Mouse (Mus musculus) lung, embryonic 15.5 days (tissue): ENCODE measurements around the gene Timm8a1. TPM values are rescaled to one million over a fixed set of nuclear protein-coding genes. Genes with fewer than 3 reads are reported as not detected.
"Not testable (repeated sequence)": the region's sequence is repeated elsewhere in the genome, so short reads cannot be mapped to it uniquely, and the experiment has no call there.

ENCODE experiments used
- ATAC-seq: fragments of 200-750 bp; cut with Nextera tagmentation; 2 replicates; pipeline ENCODE4 v1.8.0; 2017; ENCODE audit warnings: moderate number of reproducible peaks, borderline replicate concordance; ENCODE audit not compliant: low FRiP score, low TSS enrichment; ENCODE audit errors: extremely low read depth
- H3K27ac ChIP-seq: fragments of 300-500 bp; sonication (generic); 2 replicates; pipeline ENCODE4 v1.5.1; 2015; ENCODE audit warnings: moderate library complexity, mild to moderate bottlenecking, inconsistent platforms
- H3K27me3 ChIP-seq: fragments of 300-500 bp; sonication (generic); 2 replicates; pipeline ENCODE4 v1.6.1; 2015; ENCODE audit warnings: inconsistent platforms
- H3K36me3 ChIP-seq: fragments of 300-500 bp; sonication (generic); 2 replicates; pipeline ENCODE4 v1.6.1; 2015; ENCODE audit warnings: inconsistent platforms
- H3K4me1 ChIP-seq: fragments of 300-500 bp; sonication (generic); 2 replicates; pipeline ENCODE4 v1.6.1; 2015; ENCODE audit warnings: inconsistent platforms
- H3K4me2 ChIP-seq: fragments of 300-500 bp; sonication (generic); 2 replicates; pipeline ENCODE4 v1.6.1; 2015; ENCODE audit warnings: inconsistent platforms, mild to moderate bottlenecking, moderate library complexity
- H3K4me3 ChIP-seq: fragments of 300-500 bp; sonication (generic); 2 replicates; pipeline ENCODE4 v1.5.1; 2015; ENCODE audit warnings: mild to moderate bottlenecking, inconsistent platforms
- H3K9ac ChIP-seq: fragments of 300-500 bp; sonication (generic); 2 replicates; pipeline ENCODE4 v1.6.1; 2015; ENCODE audit warnings: inconsistent platforms
- H3K9me3 ChIP-seq: fragments of 300-500 bp; sonication (generic); 2 replicates; pipeline ENCODE4 v1.6.1; 2016; ENCODE audit warnings: inconsistent platforms
- WGBS: fragments of 180-500 bp; shearing (Covaris S2); methylation state at CpG from one replicate; pipeline ENCODE4 v1.1.7; 2015; 5-methylcytosine and 5-hydroxymethylcytosine counted together
- polyA plus RNA-seq: library from polyadenylated mRNA; unstranded; fragments of >200 nt; fragmentation: Nextera tagmentation; extraction: Ambion mirVana; gene quantifications from 2 replicates; pipeline ENCODE4 v1.2.1, GENCODE M21; 2015

Gene Timm8a1
- polyA plus RNA-seq, 1 experiment from 2014 or later = 75.1 TPM

DNA sequence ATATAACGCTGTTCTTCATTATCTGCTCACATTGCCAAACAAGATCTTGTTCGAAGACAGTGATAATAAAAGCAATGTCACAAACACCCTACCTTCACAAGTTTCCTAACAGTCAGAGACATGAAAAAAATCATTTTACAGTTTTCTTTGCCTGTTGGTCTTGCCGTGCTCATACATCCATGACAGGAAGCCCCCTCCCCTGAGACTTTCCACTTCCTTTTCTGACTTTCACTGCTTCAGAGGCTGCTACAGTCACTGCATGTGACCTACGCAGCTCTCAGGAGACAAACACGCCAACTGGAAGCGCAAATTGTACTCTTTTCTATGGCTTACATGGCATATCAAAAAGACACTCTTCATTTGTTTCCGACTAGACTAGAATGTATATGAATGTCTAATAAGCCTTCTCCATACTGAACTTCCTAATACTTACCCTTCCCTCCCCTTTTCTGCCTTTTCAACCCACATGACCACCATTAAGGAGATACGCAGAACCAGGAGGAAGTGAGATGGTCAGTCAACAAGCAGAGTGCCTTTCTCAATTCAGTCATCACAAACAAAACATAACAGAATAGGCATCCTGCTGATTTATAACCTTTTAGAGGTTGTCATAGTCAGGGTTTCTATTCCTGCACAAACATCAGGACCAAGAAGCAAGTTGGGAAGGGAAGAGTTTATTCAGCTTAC lies 25.0 kb upstream of the Timm8a1 start:
- Histone ChIP-seq H3K9me3 (no peaks in the 10 kb centered on the region), H3K4me1 (no peaks in the 10 kb centered on the region), H3K27me3 (no peaks in the 10 kb centered on the region), H3K36me3 (no peaks in the 10 kb centered on the region), H3K27ac (no peak overlapping the region), H3K4me3 (no peak overlapping the region), H3K9ac (no peak overlapping the region), H3K4me2 (no peak overlapping the region)
- ATAC-seq = no peak
- 68% methylated on average over 8 of the region's 8 CpGs for WGBS

DNA sequence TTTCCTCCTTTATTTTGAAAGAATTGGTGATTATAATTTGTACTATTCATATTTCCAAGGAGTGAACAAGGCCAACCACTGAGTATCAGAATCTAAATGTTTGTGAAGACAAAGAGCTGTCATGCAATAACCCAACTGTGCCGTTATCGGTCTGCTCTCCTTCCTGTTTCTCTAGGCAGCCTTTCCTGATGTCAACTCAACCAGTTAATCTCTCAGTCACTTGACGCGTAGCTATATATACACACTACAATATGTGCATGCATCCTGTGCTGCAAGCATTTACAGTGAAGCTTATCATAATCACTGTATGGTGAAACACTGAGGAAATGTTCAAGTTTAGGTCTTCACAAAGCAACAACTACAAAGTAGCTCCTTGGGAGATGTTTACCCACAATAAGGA lies 22.7 kb upstream of the Timm8a1 start:
- Histone ChIP-seq H3K27ac (no peak overlapping the region), H3K4me2 (no peak overlapping the region), H3K9ac (no peak overlapping the region), H3K9me3 (no peaks in the 10 kb centered on the region), H3K4me3 (no peak overlapping the region), H3K4me1 (no peaks in the 10 kb centered on the region), H3K36me3 (no peaks in the 10 kb centered on the region), H3K27me3 (no peaks in the 10 kb centered on the region)
- no peak for ATAC-seq
- WGBS = 60% methylated on average over 4 of the region's 4 CpGs

DNA sequence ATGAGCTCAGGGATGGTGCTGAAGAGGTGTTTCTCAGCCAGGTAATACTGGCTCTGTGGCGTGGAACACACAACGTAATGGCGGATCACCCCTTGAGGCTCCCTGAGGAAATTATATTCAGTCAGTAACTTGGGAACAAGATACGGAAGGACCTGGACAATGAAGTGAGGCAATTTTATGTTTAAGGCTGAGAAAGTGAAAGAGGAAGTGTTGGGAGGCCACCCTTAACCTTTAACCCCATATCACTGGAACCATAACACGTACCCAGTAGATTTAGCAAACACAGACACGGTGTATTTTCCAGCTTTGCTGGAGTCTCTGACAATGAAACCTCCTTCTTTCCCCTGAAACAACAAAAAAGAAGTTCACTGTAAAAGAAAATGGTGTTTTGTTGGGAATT lies 12.8 kb upstream of the Timm8a1 start:
- Histone ChIP-seq H3K9ac (no peak overlapping the region), H3K9me3 (no peaks in the 10 kb centered on the region), H3K27ac (no peak overlapping the region), H3K27me3 (no peaks in the 10 kb centered on the region), H3K4me3 (no peak overlapping the region), H3K4me2 (no peak overlapping the region), H3K36me3 (no peaks in the 10 kb centered on the region), H3K4me1 (no peaks in the 10 kb centered on the region)
- ATAC-seq = no peak
- WGBS = 61% methylated on average over 6 of the region's 6 CpGs

DNA sequence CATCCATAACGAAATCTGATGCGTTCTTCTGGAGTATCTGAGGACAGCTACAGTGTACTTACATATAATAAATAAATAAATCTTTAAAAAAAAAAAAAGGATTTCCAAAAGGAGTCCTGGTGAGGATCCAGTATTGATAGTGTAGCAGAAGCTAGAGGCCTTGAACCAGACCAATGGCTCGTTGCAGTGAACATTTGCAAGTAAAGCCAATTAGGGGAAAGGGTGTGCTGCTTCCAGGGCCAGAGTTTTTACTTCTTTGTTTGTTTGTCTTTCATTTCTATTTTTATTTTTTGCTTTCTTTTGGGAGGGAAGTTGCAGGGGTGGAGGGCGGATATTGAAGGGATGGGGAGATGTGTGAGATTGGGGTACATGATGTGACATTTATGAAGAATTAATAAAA lies 11.7 kb upstream of the Timm8a1 start:
- Histone ChIP-seq H3K4me1 (no peaks in the 10 kb centered on the region), H3K27me3 (no peaks in the 10 kb centered on the region), H3K4me3 (no peak overlapping the region), H3K27ac (no peak overlapping the region), H3K4me2 (no peak overlapping the region), H3K36me3 (no peaks in the 10 kb centered on the region), H3K9me3 (no peaks in the 10 kb centered on the region), H3K9ac (no peak overlapping the region)
- ATAC-seq = no peak
- 84% methylated on average over 4 of the region's 4 CpGs for WGBS

DNA sequence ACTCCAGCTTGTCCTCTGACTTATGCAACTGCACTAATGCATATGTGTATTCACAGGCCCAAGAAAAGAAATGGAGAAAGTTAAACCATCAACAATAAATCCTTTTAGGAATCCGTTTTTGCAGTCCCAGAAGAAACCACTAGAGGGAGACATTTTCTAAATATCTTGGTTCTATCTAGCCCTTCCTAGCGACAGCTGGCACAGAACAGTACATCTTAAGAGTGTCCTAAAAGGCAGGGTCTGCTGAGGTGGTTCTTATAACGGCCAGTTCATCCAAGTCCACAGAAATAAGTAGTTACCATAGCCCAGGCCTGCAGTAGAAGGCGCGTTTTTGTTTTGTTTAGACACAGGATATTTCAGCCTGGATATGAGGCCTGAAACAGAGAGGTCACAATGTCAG lies 9.2 kb upstream of the Timm8a1 start:
- WGBS = 17% methylated on average over 5 of the region's 5 CpGs
- H3K9ac ChIP-seq = no peak overlapping the region
- H3K27ac ChIP-seq = no peak overlapping the region
- no peak for ATAC-seq
- no peak overlapping the region for H3K4me2 ChIP-seq
- H3K4me1 ChIP-seq = no peaks in the 10 kb centered on the region
- H3K36me3 ChIP-seq = no peaks in the 10 kb centered on the region
- no peaks in the 10 kb centered on the region for H3K9me3 ChIP-seq
- H3K27me3 ChIP-seq = no peaks in the 10 kb centered on the region
- H3K4me3 ChIP-seq = no peak overlapping the region

DNA sequence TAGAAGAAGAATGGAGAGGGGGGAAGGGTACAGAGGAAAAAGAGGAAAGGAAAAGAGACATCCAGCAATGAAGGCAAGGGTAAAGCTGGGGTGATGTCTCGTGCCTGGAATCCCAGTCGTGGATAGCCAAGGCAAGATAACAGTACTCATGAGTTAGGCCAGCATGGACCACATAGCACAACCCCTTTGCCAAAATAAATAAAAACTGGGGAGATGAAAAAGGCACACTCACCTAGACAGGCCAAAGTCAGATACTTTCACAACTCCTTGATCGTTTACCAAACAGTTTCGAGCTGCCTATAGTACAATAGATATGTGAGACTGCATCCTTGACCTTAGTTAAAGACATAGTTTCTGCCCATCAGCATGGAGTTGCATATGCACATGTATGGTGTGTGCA lies 5.7 kb upstream of the Timm8a1 start:
- Histone ChIP-seq H3K27ac (no peak overlapping the region), H3K27me3 (no peaks in the 10 kb centered on the region), H3K4me1 (no peaks in the 10 kb centered on the region), H3K9me3 (no peaks in the 10 kb centered on the region), H3K4me3 (no peak overlapping the region), H3K36me3 (no peaks in the 10 kb centered on the region), H3K9ac (no peak overlapping the region), H3K4me2 (no peak overlapping the region)
- WGBS = 86% methylated on average over 4 of the region's 4 CpGs
- ATAC-seq = no peak

DNA sequence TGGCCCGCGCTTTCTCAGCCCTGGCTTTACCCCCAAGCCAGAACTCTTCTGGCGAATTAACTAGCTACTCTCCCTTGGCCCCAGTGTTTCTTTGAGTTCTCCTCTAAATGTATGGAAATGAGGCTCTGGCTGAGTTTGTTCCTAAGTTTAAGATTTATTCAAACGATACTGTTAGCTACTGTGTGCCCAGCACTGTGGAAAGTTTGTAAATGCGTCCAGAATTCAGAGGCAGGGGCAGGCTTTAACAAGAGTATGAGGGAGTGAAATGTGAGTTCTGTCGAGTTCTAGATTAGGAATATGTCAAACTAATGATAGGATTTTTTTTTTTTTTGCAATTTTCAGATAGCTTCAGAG lies 267 bp upstream of the Timm8a1 start:
- H3K4me1 ChIP-seq = no peaks in the 10 kb centered on the region
- no peaks in the 10 kb centered on the region for H3K27me3 ChIP-seq
- 15% methylated on average over 6 of the region's 6 CpGs for WGBS
- peak overlapping the region; percentile 49; the same call in 1 of the 2 replicates for H3K9ac ChIP-seq
- H3K27ac ChIP-seq = peak overlapping the region; percentile 90
- H3K36me3 ChIP-seq = no peaks in the 10 kb centered on the region
- H3K9me3 ChIP-seq = no peaks in the 10 kb centered on the region
- no peak for ATAC-seq
- peak overlapping the region; percentile 59 for H3K4me3 ChIP-seq
- H3K4me2 ChIP-seq = peak overlapping the region; percentile 55

DNA sequence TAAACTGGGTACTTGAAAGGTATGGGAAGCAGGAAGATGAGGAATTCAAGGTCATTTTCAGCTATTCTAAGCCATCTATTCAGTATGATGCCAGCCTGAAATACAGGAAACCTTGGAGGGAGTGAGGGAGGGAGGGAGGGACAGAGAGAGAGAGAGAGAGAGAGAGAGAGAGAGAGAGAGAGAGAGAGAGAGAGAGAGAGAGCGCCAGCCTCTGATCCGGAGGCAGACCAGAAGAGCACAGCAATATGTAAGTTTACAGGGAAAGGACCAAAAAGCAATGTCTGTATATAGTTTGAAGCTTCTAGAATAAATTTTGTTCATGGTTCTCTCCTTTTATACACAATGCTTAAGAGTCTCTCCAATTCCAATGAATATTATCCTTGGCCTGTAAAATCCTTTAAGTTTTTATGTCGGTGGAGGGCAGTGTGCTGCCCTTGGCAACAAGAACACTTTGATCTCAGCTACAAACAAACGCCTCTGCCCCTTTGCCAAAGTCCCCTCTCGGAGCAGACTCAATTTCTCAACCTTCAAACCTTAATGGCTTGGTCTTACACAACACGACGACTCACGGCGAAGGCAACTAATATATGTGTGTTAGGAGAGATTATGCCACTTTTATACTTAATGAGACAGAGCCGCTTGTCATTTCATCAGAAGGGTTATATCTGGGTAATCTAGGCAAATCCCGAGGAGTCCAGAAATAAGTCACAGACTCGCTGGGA lies 1.1 kb downstream of the Timm8a1 start:
- H3K36me3 ChIP-seq = no peaks in the 10 kb centered on the region; the same call in 1 of the 2 replicates
- 27% methylated on average over 11 of the region's 12 CpGs for WGBS
- no peak for ATAC-seq

DNA sequence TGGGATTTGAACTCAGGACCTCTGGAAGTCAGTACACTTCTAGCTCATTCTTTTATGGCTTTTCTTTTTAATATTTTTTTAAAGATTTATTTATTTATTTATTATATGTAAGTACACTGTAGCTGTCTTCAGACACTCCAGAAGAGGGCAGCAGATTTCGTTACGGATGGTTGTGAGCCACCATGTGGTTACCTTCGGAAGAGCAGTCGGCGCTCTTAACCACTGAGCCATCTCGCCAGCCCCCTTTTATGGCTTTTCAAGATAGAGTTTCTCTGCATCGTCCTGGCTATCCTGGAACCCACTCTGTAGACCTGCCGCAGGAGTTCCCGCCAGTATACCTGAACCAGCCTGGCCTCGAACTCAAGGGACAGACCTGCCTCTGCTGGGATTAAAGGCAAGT lies 1.9 kb downstream of the Timm8a1 start:
- not testable (repeated sequence) for H3K9me3 ChIP-seq, ATAC-seq, H3K4me1 ChIP-seq, H3K9ac ChIP-seq, H3K27ac ChIP-seq, H3K36me3 ChIP-seq, H3K27me3 ChIP-seq
- Histone ChIP-seq H3K4me3 (peak overlapping the region; percentile 59; the same call in 1 of the 2 replicates), H3K4me2 (peak overlapping the region; percentile 55)
- WGBS = 82% methylated on average over 10 of the region's 10 CpGs

More for the DNA sequence above, 1.1 kb downstream of the Timm8a1 start:
- H3K4me3 ChIP-seq = peak overlapping the region; percentile 59
- H3K4me2 ChIP-seq = peak overlapping the region; percentile 55
- no peaks in the 10 kb centered on the region for H3K9me3 ChIP-seq
- H3K4me1 ChIP-seq = no peaks in the 10 kb centered on the region
- H3K27me3 ChIP-seq = no peaks in the 10 kb centered on the region
- 0 out of 2 replicates have a peak overlapping the region, but pooled peaks have one; percentile 24 for H3K27ac ChIP-seq
- H3K9ac ChIP-seq = peak overlapping the region; percentile 56

DNA sequence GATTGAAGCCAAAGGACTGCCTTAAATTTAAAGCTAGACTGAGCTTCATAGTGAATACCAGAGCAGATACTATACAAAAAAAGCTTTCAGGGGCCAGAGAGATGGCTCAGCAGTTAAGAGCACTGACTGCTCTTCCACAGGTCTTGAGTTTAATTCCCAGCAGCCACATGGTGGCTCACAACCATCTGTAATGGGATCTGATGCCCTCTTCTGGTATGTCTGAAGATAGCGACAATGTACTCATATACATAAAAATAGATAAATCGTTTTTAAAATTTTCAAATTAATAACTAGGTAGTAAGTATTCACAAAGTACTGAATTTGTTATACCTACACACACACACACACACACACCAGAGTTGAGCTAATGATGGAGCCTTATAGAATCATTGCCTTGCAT lies 8.3 kb downstream of the Timm8a1 start:
- Histone ChIP-seq H3K9me3 (no peaks in the 10 kb centered on the region), H3K4me2 (no peak overlapping the region), H3K9ac (no peak overlapping the region), H3K4me3 (no peak overlapping the region), H3K27me3 (no peaks in the 10 kb centered on the region), H3K36me3 (no peaks in the 10 kb centered on the region; the same call in 1 of the 2 replicates), H3K4me1 (no peaks in the 10 kb centered on the region), H3K27ac (no peak overlapping the region)
- WGBS = 82% methylated on average over 2 of the region's 2 CpGs
- no peak for ATAC-seq

DNA sequence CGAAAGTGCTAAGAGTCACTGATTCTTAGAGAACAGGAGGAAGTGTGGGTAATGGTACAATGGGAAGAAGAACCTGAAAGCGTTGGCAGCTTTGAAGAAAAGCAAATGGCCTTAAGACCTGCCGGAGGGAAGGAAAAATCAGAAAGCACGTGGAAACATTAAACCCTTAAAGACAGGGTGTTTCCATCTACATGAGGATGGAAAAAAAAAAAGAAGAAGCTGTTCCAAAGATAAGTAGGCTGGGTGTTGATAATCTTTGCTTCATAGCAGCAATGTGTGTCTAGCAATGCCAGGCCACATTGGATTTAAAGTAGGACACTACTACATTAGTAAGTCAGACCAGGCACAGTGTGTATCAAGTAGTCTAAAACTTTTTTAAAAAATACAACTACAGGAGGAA lies 16.4 kb downstream of the Timm8a1 start:
- H3K4me1 ChIP-seq = no peaks in the 10 kb centered on the region
- no peak overlapping the region for H3K4me3 ChIP-seq
- H3K27me3 ChIP-seq = no peaks in the 10 kb centered on the region
- H3K27ac ChIP-seq = no peak overlapping the region
- H3K9me3 ChIP-seq = no peaks in the 10 kb centered on the region
- no peak overlapping the region for H3K4me2 ChIP-seq
- no peak for ATAC-seq
- 72% methylated on average over 4 of the region's 4 CpGs for WGBS
- H3K9ac ChIP-seq = no peak overlapping the region
- no peaks in the 10 kb centered on the region for H3K36me3 ChIP-seq

DNA sequence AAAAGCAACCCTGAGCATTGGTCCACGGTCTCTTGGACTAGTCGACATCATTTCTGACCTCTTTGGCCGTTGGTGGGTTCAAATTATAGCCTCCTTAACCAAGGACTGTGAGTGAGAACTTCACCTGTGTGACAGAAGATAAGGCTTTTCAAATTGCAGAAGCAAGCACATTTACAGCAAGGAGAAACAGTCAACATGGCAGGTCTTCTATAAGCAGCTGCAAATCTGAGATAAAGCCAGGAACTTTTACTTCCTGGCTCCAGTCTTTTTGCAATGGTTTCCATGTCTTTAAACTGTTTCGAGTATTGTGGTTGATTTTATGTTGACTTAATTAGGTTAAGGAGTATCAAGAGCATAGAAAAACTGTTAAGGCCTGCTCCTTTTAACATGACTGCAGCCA lies 17.9 kb downstream of the Timm8a1 start:
- Histone ChIP-seq H3K9ac (no peak overlapping the region), H3K4me2 (no peak overlapping the region), H3K4me3 (no peak overlapping the region), H3K27ac (no peak overlapping the region), H3K27me3 (no peaks in the 10 kb centered on the region), H3K4me1 (no peaks in the 10 kb centered on the region), H3K9me3 (no peaks in the 10 kb centered on the region), H3K36me3 (no peaks in the 10 kb centered on the region)
- 66% methylated on average over 4 of the region's 4 CpGs for WGBS
- ATAC-seq = no peak
